Mouse (Mus musculus) embryonic fibroblast, embryonic 13.5 days (primary cell): Measurements from ENCODE around the gene Synpr. TPM values are rescaled to one million over a fixed set of nuclear protein-coding genes. Genes with fewer than 3 reads are reported as not detected.

Experiments
- H3K27ac ChIP-seq: 2 replicates; pipeline ENCODE4 v1.5.1; 2012; ENCODE audit warnings: low read length, control low read depth, inconsistent platforms; ENCODE audit not compliant: insufficient read depth
- H3K4me1 ChIP-seq: 2 replicates; pipeline ENCODE4 v1.6.1; 2011; ENCODE audit warnings: low read length; ENCODE audit not compliant: control insufficient read depth, insufficient read depth
- H3K4me3 ChIP-seq: 2 replicates; pipeline ENCODE4 v1.5.1; 2011; ENCODE audit warnings: mild to moderate bottlenecking, control low read depth, low read length; ENCODE audit not compliant: insufficient read depth
- CTCF ChIP-seq: IDR thresholded peaks from 2 replicates; pipeline ENCODE4 v1.5.1; 2011; ENCODE audit warnings: mild to moderate bottlenecking, control low read depth, low read length, moderate library complexity, borderline replicate concordance; ENCODE audit not compliant: insufficient read depth
- POLR2A ChIP-seq: IDR thresholded peaks from 2 replicates; pipeline ENCODE4 v1.6.1; 2011; ENCODE audit warnings: low read depth, mild to moderate bottlenecking, control low read depth, low read length, moderate library complexity
- polyA plus RNA-seq: library from polyadenylated mRNA; stranded (reverse); fragments of >200 nt; gene quantifications from 2 replicates; pipeline ENCODE4 v1.2.4, GENCODE M21; 2011; ENCODE audit warnings: low read depth; ENCODE audit not compliant: missing spikeins, insufficient read length

The Synpr gene
- polyA plus RNA-seq, 1 experiment = 0.30 TPM

GRCm38 (mm10) chr14:13285341-13286130 is 956 bp downstream of the Synpr start:
- no peak for TF ChIP-seq POLR2A
- no peak for TF ChIP-seq CTCF
- Histone ChIP-seq H3K4me3 (no peak overlapping the region), H3K27ac (no peak overlapping the region), H3K4me1 (no peaks in the 10 kb centered on the region)

- TF ChIP-seq POLR2A = no peak
- TF ChIP-seq CTCF = no peak
- no peak overlapping the region for H3K27ac ChIP-seq
- H3K4me3 ChIP-seq = no peak overlapping the region
- no peaks in the 10 kb centered on the region for H3K4me1 ChIP-seq
These were observed 9.6 kb downstream of the Synpr start for GRCm38 (mm10) chr14:13294200-13294599.

GRCm38 (mm10) chr14:13314323-13314722 is 29.7 kb downstream of the Synpr start:
- no peak overlapping the region for H3K4me3 ChIP-seq
- no peaks in the 10 kb centered on the region for H3K4me1 ChIP-seq
- no peak overlapping the region for H3K27ac ChIP-seq
- no peak for TF ChIP-seq POLR2A
- TF ChIP-seq CTCF = no peak

GRCm38 (mm10) chr14:13328461-13328860 is 43.9 kb downstream of the Synpr start:
- Histone ChIP-seq H3K4me3 (no peak overlapping the region), H3K4me1 (no peaks in the 10 kb centered on the region), H3K27ac (no peak overlapping the region)
- no peak for TF ChIP-seq CTCF
- TF ChIP-seq POLR2A = no peak

- H3K27ac ChIP-seq = no peak overlapping the region
- TF ChIP-seq CTCF = no peak
- TF ChIP-seq POLR2A = no peak
- no peaks in the 10 kb centered on the region for H3K4me1 ChIP-seq
- H3K4me3 ChIP-seq = no peak overlapping the region
These were observed 48.1 kb downstream of the Synpr start for GRCm38 (mm10) chr14:13332497-13333306.

GRCm38 (mm10) chr14:13333372-13333771 is 48.8 kb downstream of the Synpr start:
- TF ChIP-seq POLR2A = no peak
- TF ChIP-seq CTCF = no peak
- H3K4me3 ChIP-seq = no peak overlapping the region
- H3K27ac ChIP-seq = no peak overlapping the region
- H3K4me1 ChIP-seq = no peaks in the 10 kb centered on the region

- H3K4me3 ChIP-seq = no peak overlapping the region
- H3K27ac ChIP-seq = no peak overlapping the region
- no peak for TF ChIP-seq POLR2A
- TF ChIP-seq CTCF = no peak
- H3K4me1 ChIP-seq = no peaks in the 10 kb centered on the region
These were observed 51.6 kb downstream of the Synpr start for GRCm38 (mm10) chr14:13336162-13336561.

GRCm38 (mm10) chr14:13340688-13341087 is 56.1 kb downstream of the Synpr start:
- H3K27ac ChIP-seq = no peak overlapping the region
- no peak overlapping the region for H3K4me3 ChIP-seq
- TF ChIP-seq POLR2A = no peak
- no peak for TF ChIP-seq CTCF
- no peaks in the 10 kb centered on the region for H3K4me1 ChIP-seq

- no peak overlapping the region for H3K27ac ChIP-seq
- no peak for TF ChIP-seq POLR2A
- TF ChIP-seq CTCF = no peak
- H3K4me1 ChIP-seq = no peaks in the 10 kb centered on the region
- no peak overlapping the region for H3K4me3 ChIP-seq
These were observed 59.7 kb downstream of the Synpr start for GRCm38 (mm10) chr14:13344240-13344639.
